Mouse (Mus musculus) limb, embryonic 11.5 days (tissue): Measurements from ENCODE around the gene Ccdc138. TPM values are rescaled to one million over a fixed set of nuclear protein-coding genes. Genes with fewer than 3 reads are reported as not detected.
A peak's percentile ranks its signal among the peaks of the same experiment; 100 is the strongest.

Experiments
- ATAC-seq: fragments of 200-750 bp; cut with Nextera tagmentation; 2 replicates; pipeline ENCODE4 v1.8.0; 2017; ENCODE audit warnings: low read depth; ENCODE audit not compliant: insufficient number of reproducible peaks, low FRiP score, low TSS enrichment
- DNase-seq: peaks from one replicate; pipeline ENCODE4 v3.0.0-alpha.2; 2015; ENCODE audit warnings: low spot score
- H3K27ac ChIP-seq: fragments of 300-500 bp; sonication (generic); replicated peaks from 2 replicates; pipeline ENCODE4 v1.5.1; 2014; ENCODE audit warnings: low read depth, mild to moderate bottlenecking, low read length
- H3K27me3 ChIP-seq: fragments of 300-500 bp; sonication (generic); 2 replicates; pipeline ENCODE4 v1.6.1; 2014; ENCODE audit warnings: mild to moderate bottlenecking, low read length, mixed read lengths; ENCODE audit not compliant: control insufficient read depth, insufficient read depth
- H3K36me3 ChIP-seq: fragments of 300-500 bp; sonication (generic); 2 replicates; pipeline ENCODE4 v1.6.1; 2014; ENCODE audit warnings: mild to moderate bottlenecking, low read length, moderate library complexity, mixed read lengths; ENCODE audit not compliant: control insufficient read depth, insufficient read depth
- H3K4me1 ChIP-seq: fragments of 300-500 bp; sonication (generic); 2 replicates; pipeline ENCODE4 v1.6.1; 2014; ENCODE audit warnings: low read length, mixed read lengths; ENCODE audit not compliant: control insufficient read depth, insufficient read depth
- H3K4me2 ChIP-seq: fragments of 300-500 bp; sonication (generic); 2 replicates; pipeline ENCODE4 v1.6.1; 2014; ENCODE audit warnings: low read depth, mild to moderate bottlenecking, moderate library complexity; ENCODE audit not compliant: severe bottlenecking
- H3K4me3 ChIP-seq: fragments of 300-500 bp; sonication (generic); 2 replicates; pipeline ENCODE4 v1.5.1; 2014; ENCODE audit warnings: low read depth, low read length
- H3K9ac ChIP-seq: fragments of 300-500 bp; sonication (generic); 2 replicates; pipeline ENCODE4 v1.6.1; 2014; ENCODE audit warnings: mild to moderate bottlenecking, low read length
- H3K9me3 ChIP-seq: fragments of 300-500 bp; sonication (generic); 2 replicates; pipeline ENCODE4 v1.6.1; 2016; ENCODE audit warnings: low read length; ENCODE audit not compliant: control insufficient read depth
- WGBS: fragments of 180-500 bp; shearing (Covaris S2); extraction: QIAGEN DNeasy Blood & Tissue Kit; methylation state at CpG from one replicate; pipeline ENCODE4 v1.1.7; 2014; 5-methylcytosine and 5-hydroxymethylcytosine counted together
- polyA plus RNA-seq: library from polyadenylated mRNA; unstranded; fragments of >200 nt; fragmentation: Nextera tagmentation; extraction: Ambion mirVana; gene quantifications from 2 replicates; pipeline ENCODE4 v1.2.1, GENCODE M21; 2014

Ccdc138 gene
- polyA plus RNA-seq, 1 experiment from 2014 or later = 9.5 TPM

GRCm38 (mm10) chr10:58595821-58596220, 98.1 kb downstream of the Ccdc138 start:
- no peak for ATAC-seq
- H3K27ac ChIP-seq = no peak overlapping the region
- peak; percentile 17 for DNase-seq
- H3K9me3 ChIP-seq = no peaks in the 10 kb centered on the region
- H3K27me3 ChIP-seq = no peaks in the 10 kb centered on the region
- H3K4me1 ChIP-seq = no peaks in the 10 kb centered on the region
- WGBS = 77% methylated on average over 5 of the region's 5 CpGs
- no peaks in the 10 kb centered on the region for H3K36me3 ChIP-seq
- no peak overlapping the region for H3K9ac ChIP-seq
- no peak overlapping the region for H3K4me3 ChIP-seq
- H3K4me2 ChIP-seq = no peak overlapping the region

GRCm38 (mm10) chr10:58600151-58600550, 102.4 kb downstream of the Ccdc138 start:
- DNase-seq = no peak
- no peaks in the 10 kb centered on the region for H3K27me3 ChIP-seq

GRCm38 (mm10) chr10:58600983-58601382, 103.2 kb downstream of the Ccdc138 start:
- Histone ChIP-seq H3K9ac (no peak overlapping the region), H3K27me3 (no peaks in the 10 kb centered on the region), H3K4me3 (no peak overlapping the region), H3K4me2 (no peak overlapping the region), H3K27ac (no peak overlapping the region; the same call in 1 of the 2 replicates), H3K36me3 (no peaks in the 10 kb centered on the region), H3K9me3 (no peaks in the 10 kb centered on the region), H3K4me1 (peaks cover 3% of the 10 kb centered on the region; the same call in 1 of the 2 replicates)
- ATAC-seq (no peak), DNase-seq (peak; percentile 32)
- 10% methylated on average over 5 of the region's 5 CpGs for WGBS

More at GRCm38 (mm10) chr10:58600151-58600550, 102.4 kb downstream of the Ccdc138 start:
- no peak overlapping the region for H3K4me2 ChIP-seq
- H3K4me1 ChIP-seq = peaks cover 3% of the 10 kb centered on the region; the same call in 1 of the 2 replicates
- ATAC-seq = no peak
- no peak overlapping the region for H3K27ac ChIP-seq
- no peaks in the 10 kb centered on the region for H3K36me3 ChIP-seq
- 84% methylated on average over 5 of the region's 5 CpGs for WGBS
- no peak overlapping the region for H3K4me3 ChIP-seq
- H3K9me3 ChIP-seq = no peaks in the 10 kb centered on the region
- H3K9ac ChIP-seq = no peak overlapping the region

- WGBS = 25% methylated on average over 6 of the region's 6 CpGs
- Histone ChIP-seq H3K4me2 (no peak overlapping the region), H3K9ac (no peak overlapping the region), H3K4me1 (peaks cover 3% of the 10 kb centered on the region; the same call in 1 of the 2 replicates), H3K27me3 (no peaks in the 10 kb centered on the region), H3K4me3 (no peak overlapping the region), H3K9me3 (no peaks in the 10 kb centered on the region), H3K27ac (no peak overlapping the region), H3K36me3 (no peaks in the 10 kb centered on the region)
- peak; percentile 61; the same call in 1 of the 2 replicates for ATAC-seq
- peak; percentile 43 for DNase-seq
These were observed 103.7 kb downstream of the Ccdc138 start for GRCm38 (mm10) chr10:58601431-58601901.

GRCm38 (mm10) chr10:58601946-58602345, 104.2 kb downstream of the Ccdc138 start:
- DNase-seq = no peak
- Histone ChIP-seq H3K9ac (no peak overlapping the region), H3K27me3 (no peaks in the 10 kb centered on the region), H3K4me3 (no peak overlapping the region), H3K9me3 (no peaks in the 10 kb centered on the region), H3K36me3 (no peaks in the 10 kb centered on the region), H3K27ac (no peak overlapping the region), H3K4me1 (peaks cover 3% of the 10 kb centered on the region; the same call in 1 of the 2 replicates), H3K4me2 (no peak overlapping the region)
- ATAC-seq = no peak
- 70% methylated on average over 7 of the region's 7 CpGs for WGBS

GRCm38 (mm10) chr10:58604779-58605178, 107.0 kb downstream of the Ccdc138 start:
- Histone ChIP-seq H3K27me3 (no peaks in the 10 kb centered on the region), H3K4me1 (peaks cover 3% of the 10 kb centered on the region; the same call in 1 of the 2 replicates), H3K27ac (no peak overlapping the region), H3K4me3 (no peak overlapping the region), H3K4me2 (no peak overlapping the region), H3K9ac (no peak overlapping the region), H3K9me3 (no peaks in the 10 kb centered on the region), H3K36me3 (no peaks in the 10 kb centered on the region)
- no peak for ATAC-seq
- no peak for DNase-seq
- WGBS = 84% methylated on average over 2 of the region's 2 CpGs

GRCm38 (mm10) chr10:58606356-58606755, 108.6 kb downstream of the Ccdc138 start:
- no peak overlapping the region for H3K4me3 ChIP-seq
- H3K4me2 ChIP-seq = no peak overlapping the region
- no peak overlapping the region for H3K9ac ChIP-seq
- no peaks in the 10 kb centered on the region for H3K9me3 ChIP-seq
- no peaks in the 10 kb centered on the region for H3K27me3 ChIP-seq
- no peak overlapping the region for H3K27ac ChIP-seq
- ATAC-seq (no peak), DNase-seq (no peak)
- 82% methylated on average over 3 of the region's 3 CpGs for WGBS
- 0 out of 2 replicates have a peak, but pooled peaks cover 3% of the 10 kb centered on the region for H3K4me1 ChIP-seq
- no peaks in the 10 kb centered on the region for H3K36me3 ChIP-seq

GRCm38 (mm10) chr10:58608858-58609257, 111.1 kb downstream of the Ccdc138 start:
- H3K27ac ChIP-seq = no peak overlapping the region
- H3K9ac ChIP-seq = no peak overlapping the region
- H3K4me1 ChIP-seq = no peaks in the 10 kb centered on the region
- no peak for ATAC-seq
- H3K4me3 ChIP-seq = no peak overlapping the region
- no peak for DNase-seq
- no peaks in the 10 kb centered on the region for H3K27me3 ChIP-seq
- no peaks in the 10 kb centered on the region for H3K36me3 ChIP-seq
- WGBS = 91% methylated on average over 3 of the region's 3 CpGs
- no peaks in the 10 kb centered on the region for H3K9me3 ChIP-seq
- H3K4me2 ChIP-seq = no peak overlapping the region
